Mouse (Mus musculus): ENCODE data around the gene Gm12184. TPM values are rescaled to one million over a fixed set of nuclear protein-coding genes. Genes with fewer than 3 reads are reported as not detected.
"Not testable (repeated sequence)": the region's sequence is repeated elsewhere in the genome, so short reads cannot be mapped to it uniquely, and the experiment has no call there.

Gene Gm12184
- polyA plus RNA-seq, 1 experiment: 9.7 TPM

DNA sequence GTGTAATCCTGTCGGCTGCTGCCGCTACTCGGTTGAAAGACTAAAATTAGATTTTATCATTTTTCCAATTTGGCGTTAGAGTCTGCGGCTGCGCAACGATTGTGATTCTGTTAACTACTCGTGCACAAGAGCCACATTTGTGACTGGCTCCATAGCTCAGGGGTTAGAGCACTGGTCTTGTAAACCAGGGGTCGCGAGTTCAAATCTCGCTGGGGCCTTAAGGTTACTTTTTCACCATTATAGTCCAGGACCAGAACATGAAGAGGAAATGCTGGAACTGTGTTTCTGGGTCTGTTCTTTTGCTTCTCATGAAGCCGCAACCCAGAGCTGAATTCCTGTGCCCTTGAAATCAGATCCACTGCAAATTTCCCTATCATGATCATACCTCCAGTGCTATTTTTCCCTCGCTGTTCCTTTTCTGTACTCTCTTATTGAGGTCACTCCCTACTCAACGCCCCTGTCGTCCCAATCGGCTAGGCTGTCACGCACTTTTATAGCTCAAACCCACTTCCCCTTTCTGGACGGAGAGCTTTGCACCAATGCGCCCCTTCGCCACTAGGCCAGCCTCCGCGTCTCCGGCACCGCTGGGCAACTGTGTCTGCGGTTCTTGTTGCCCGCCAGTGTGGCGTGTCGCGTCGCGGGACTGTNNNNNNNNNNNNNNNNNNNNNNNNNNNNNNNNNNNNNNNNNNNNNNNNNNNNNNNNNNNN is 27.2 kb upstream of the Gm12184 start:
- peak overlapping the region; percentile 90 for H3K27ac ChIP-seq (ENCODE audit: insufficient read depth, low read depth, low read length)
- WGBS: 6% methylated on average over 31 of the region's 31 CpGs
- peak; percentile 94 for DNase-seq
- peaks cover 7% of the 10 kb centered on the region; the same call in 1 of the 2 replicates for H3K4me1 ChIP-seq (ENCODE audit: control insufficient read depth, insufficient read depth, low read length)
- H3K4me3 ChIP-seq (ENCODE audit: insufficient read depth, low read depth, low read length): peak overlapping the region; percentile 70
- H3K27me3 ChIP-seq (replicated peaks; ENCODE audit: control insufficient read depth, insufficient read depth, low read length): no peaks in the 10 kb centered on the region
- H3K36me3 ChIP-seq (ENCODE audit: control insufficient read depth, insufficient read depth, low read length): no peaks in the 10 kb centered on the region
- TF ChIP-seq POLR2A (IDR thresholded peaks at IDR 0.05; ENCODE audit: low read depth, low read length) (peak; percentile 9), CTCF (conservative IDR thresholded peaks at IDR 0.05; ENCODE audit: insufficient read depth, insufficient read length, low read depth, low read length) (0 out of 2 replicates have a peak, but pooled peaks have one; percentile 0)

DNA sequence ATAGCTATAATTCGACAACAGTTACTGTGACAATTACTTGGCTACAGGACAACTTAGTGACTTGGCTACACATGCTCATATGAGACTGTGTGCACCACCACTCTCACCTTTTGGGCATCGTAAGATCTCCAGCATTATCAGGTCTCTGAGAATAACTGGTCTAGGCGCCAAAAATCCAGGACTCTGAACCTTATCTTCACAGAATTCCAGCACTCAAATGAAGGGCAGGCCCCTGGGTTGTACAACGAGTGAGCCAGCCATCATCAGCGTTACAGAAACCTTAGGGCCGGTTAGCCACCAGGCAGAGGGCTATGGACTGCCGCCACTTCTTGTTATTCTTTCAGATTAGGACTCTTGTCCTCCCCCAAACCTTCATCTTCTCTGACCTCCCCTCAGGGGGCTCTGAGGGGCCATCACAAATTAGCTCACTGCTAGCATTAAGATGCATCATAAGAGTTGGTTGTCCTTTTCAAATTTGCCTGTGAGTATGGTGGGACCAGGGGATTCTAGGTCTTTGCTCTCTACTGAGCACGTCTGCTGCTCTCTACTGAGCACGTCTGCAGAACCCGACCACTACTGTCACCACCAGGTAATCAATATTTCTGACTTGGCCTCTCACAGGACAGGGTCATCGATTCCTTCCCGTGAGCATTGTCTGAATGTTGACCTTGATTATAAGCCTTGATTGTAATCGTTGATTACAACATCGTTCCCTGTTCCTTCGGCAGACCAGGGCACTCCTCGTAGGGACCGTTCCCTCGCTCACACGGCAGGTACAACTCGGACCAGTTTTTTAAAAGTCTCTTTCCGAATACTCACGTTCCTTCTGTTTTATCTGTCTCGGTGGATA is 26.4 kb upstream of the Gm12184 start:
- peak; percentile 39 for DNase-seq
- 20% methylated on average over 23 of the region's 23 CpGs for WGBS
- Histone ChIP-seq H3K4me1 (ENCODE audit: control insufficient read depth, insufficient read depth, low read length) (peaks cover 7% of the 10 kb centered on the region; the same call in 1 of the 2 replicates), H3K27me3 (replicated peaks; ENCODE audit: control insufficient read depth, insufficient read depth, low read length) (no peaks in the 10 kb centered on the region), H3K27ac (ENCODE audit: insufficient read depth, low read depth, low read length) (peak overlapping the region; percentile 1; the same call in 1 of the 2 replicates), H3K36me3 (ENCODE audit: control insufficient read depth, insufficient read depth, low read length) (no peaks in the 10 kb centered on the region), H3K4me3 (ENCODE audit: insufficient read depth, low read depth, low read length) (peak overlapping the region; percentile 35)
- no peak for TF ChIP-seq CTCF (conservative IDR thresholded peaks at IDR 0.05; ENCODE audit: insufficient read depth, insufficient read length, low read depth, low read length)
- TF ChIP-seq POLR2A (IDR thresholded peaks at IDR 0.05; ENCODE audit: low read depth, low read length): no peak

DNA sequence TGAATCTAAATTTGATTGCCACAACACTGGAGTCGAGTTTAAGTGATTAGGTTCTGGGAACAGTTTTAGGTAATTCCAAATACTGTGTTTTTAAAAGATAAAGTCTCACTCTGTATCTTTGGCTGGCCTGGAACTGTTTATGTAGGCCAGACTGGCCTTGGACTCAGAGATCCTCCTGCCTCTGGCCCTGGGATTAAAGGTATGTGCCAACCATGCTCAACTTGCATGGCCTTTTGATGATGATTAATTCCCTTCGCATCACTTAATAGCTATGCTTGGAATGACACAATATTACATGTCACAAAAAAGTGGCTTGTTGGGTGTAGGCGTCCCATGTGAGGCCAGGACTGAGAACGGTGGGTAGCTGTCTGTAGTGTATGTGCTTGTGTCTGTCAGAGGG is 25.7 kb upstream of the Gm12184 start:
- TF ChIP-seq CTCF (conservative IDR thresholded peaks at IDR 0.05; ENCODE audit: insufficient read depth, insufficient read length, low read depth, low read length): no peak
- no peak for TF ChIP-seq POLR2A (IDR thresholded peaks at IDR 0.05; ENCODE audit: low read depth, low read length)
- Histone ChIP-seq H3K4me1 (ENCODE audit: control insufficient read depth, insufficient read depth, low read length) (peaks cover 7% of the 10 kb centered on the region; the same call in 1 of the 2 replicates), H3K4me3 (ENCODE audit: insufficient read depth, low read depth, low read length) (no peak overlapping the region), H3K27me3 (replicated peaks; ENCODE audit: control insufficient read depth, insufficient read depth, low read length) (no peaks in the 10 kb centered on the region), H3K27ac (ENCODE audit: insufficient read depth, low read depth, low read length) (no peak overlapping the region), H3K36me3 (ENCODE audit: control insufficient read depth, insufficient read depth, low read length) (no peaks in the 10 kb centered on the region)
- 72% methylated on average over 4 of the region's 4 CpGs for WGBS
- peak; percentile 24 for DNase-seq

DNA sequence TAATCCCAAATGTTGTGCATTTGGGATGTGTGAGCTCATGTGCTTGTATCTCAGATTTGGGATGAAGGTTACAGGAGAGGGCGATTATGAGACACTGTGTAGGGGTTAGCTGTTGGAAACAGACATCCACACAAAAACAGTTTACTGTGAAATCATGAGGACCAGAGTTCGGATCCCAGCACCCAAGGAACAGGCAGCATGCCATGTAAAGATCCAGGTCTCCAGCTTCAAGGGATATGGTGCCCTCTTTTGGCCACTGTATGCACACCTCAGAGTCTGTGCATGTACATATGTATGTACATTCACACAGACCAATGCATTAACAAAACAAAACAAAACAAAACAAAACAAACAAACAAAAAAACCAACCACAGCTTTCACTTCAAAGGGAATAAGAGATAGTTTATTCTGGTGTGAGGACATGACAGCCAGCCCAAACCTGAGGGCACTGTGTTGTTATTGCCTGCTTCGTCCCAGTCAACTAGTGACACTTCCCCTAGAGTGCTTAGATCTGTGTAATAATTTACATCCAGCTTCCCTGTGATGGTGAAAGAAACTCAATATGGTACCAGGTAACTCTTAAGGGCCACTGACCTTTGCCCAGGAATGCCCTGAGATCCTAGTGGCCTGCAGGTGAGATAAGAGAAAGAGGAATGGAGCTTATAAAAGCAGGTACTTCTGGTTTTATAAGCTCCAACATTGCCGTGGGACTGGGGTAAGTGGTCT is 25.0 kb upstream of the Gm12184 start:
- Histone ChIP-seq H3K4me3 (ENCODE audit: insufficient read depth, low read depth, low read length) (no peak overlapping the region), H3K27ac (ENCODE audit: insufficient read depth, low read depth, low read length) (no peak overlapping the region), H3K4me1 (ENCODE audit: control insufficient read depth, insufficient read depth, low read length) (peaks cover 7% of the 10 kb centered on the region; the same call in 1 of the 2 replicates), H3K27me3 (replicated peaks; ENCODE audit: control insufficient read depth, insufficient read depth, low read length) (no peaks in the 10 kb centered on the region), H3K36me3 (ENCODE audit: control insufficient read depth, insufficient read depth, low read length) (no peaks in the 10 kb centered on the region)
- WGBS: 83% methylated on average over 4 of the region's 4 CpGs
- peak; percentile 53 for DNase-seq
- peak; percentile 43 for TF ChIP-seq CTCF (conservative IDR thresholded peaks at IDR 0.05; ENCODE audit: insufficient read depth, insufficient read length, low read depth, low read length)
- TF ChIP-seq POLR2A (IDR thresholded peaks at IDR 0.05; ENCODE audit: low read depth, low read length): no peak

DNA sequence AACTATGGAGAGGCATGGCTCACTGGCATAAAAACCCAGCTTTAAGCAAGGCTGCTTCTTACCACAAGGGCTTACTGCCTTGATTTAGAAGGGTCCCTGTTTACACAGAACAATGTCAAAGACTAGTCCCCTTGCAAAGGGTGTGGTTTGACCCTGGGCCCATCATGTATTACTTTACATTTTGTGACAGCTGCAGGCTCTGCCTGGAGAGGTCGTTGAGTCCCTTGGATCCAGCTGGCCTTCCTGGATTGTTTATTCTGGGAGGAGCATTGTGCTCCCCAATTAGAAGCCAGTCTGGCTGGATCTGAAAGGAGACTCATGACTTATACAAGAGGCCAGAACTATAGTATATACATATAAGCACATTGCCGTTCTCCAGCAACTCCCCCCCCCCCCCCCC is 23.8 kb upstream of the Gm12184 start:
- WGBS: 53% methylated on average over 2 of the region's 2 CpGs
- TF ChIP-seq POLR2A (IDR thresholded peaks at IDR 0.05; ENCODE audit: low read depth, low read length): no peak
- no peak for TF ChIP-seq CTCF (conservative IDR thresholded peaks at IDR 0.05; ENCODE audit: insufficient read depth, insufficient read length, low read depth, low read length)
- peaks cover 10% of the 10 kb centered on the region for H3K4me1 ChIP-seq (ENCODE audit: control insufficient read depth, insufficient read depth, low read length)
- no peaks in the 10 kb centered on the region for H3K27me3 ChIP-seq (replicated peaks; ENCODE audit: control insufficient read depth, insufficient read depth, low read length)
- no peak overlapping the region for H3K4me3 ChIP-seq (ENCODE audit: insufficient read depth, low read depth, low read length)
- no peak for DNase-seq
- no peaks in the 10 kb centered on the region for H3K36me3 ChIP-seq (ENCODE audit: control insufficient read depth, insufficient read depth, low read length)
- no peak overlapping the region for H3K27ac ChIP-seq (ENCODE audit: insufficient read depth, low read depth, low read length)

DNA sequence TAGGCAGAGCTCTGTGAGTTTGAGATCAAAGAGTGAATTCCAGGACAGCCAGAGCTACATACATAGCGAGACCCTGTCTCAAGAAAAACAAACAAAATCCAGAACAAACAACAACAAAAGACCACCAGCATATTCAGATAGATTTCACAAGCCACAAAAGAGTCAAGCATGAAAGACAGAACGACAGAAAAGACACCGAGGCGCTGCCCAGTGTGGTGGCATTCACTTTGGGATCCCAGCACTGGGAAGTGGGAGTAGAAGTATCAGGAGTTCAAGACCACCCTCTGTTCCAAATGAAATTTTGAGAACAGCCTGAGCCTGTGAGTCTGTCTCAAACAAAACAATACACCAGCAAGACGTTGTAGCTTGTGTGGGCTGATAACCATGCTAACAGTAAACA is 20.4 kb upstream of the Gm12184 start:
- TF ChIP-seq CTCF (conservative IDR thresholded peaks at IDR 0.05; ENCODE audit: insufficient read depth, insufficient read length, low read depth, low read length) (no peak), POLR2A (IDR thresholded peaks at IDR 0.05; ENCODE audit: low read depth, low read length) (no peak)
- 78% methylated on average over 5 of the region's 5 CpGs for WGBS

DNA sequence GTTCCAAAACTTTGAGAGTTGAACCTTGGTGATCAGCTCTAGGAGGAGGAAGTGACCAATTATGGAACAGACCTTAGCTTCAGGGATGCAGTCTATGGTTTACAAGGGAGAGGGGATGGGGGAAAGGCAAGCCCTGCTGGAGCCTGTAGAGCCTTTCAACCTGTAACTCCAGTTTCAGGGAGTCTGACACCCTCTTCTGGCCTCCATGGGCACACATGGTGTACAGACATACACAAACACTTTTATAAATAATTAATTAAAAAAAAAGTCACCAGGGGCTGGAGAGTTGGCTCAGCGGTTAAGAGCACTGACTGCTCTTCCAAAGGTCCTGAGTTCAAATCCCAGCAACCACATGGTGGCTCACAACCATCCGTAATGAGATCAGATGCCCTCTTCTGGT is 19.9 kb upstream of the Gm12184 start:
- H3K36me3 ChIP-seq (ENCODE audit: control insufficient read depth, insufficient read depth, low read length); H3K4me3 ChIP-seq (ENCODE audit: insufficient read depth, low read depth, low read length); H3K27me3 ChIP-seq (replicated peaks; ENCODE audit: control insufficient read depth, insufficient read depth, low read length); H3K27ac ChIP-seq (ENCODE audit: insufficient read depth, low read depth, low read length): not testable (repeated sequence)
- peaks cover 26% of the 10 kb centered on the region for H3K4me1 ChIP-seq (ENCODE audit: control insufficient read depth, insufficient read depth, low read length)
- DNase-seq: peak; percentile 23
- WGBS: 60% methylated on average over 2 of the region's 2 CpGs

More for the DNA sequence above, 20.4 kb upstream of the Gm12184 start:
- no peak for DNase-seq
- Histone ChIP-seq H3K27ac (ENCODE audit: insufficient read depth, low read depth, low read length) (no peak overlapping the region), H3K4me1 (ENCODE audit: control insufficient read depth, insufficient read depth, low read length) (peaks cover 21% of the 10 kb centered on the region), H3K4me3 (ENCODE audit: insufficient read depth, low read depth, low read length) (no peak overlapping the region), H3K36me3 (ENCODE audit: control insufficient read depth, insufficient read depth, low read length) (no peaks in the 10 kb centered on the region), H3K27me3 (replicated peaks; ENCODE audit: control insufficient read depth, insufficient read depth, low read length) (no peaks in the 10 kb centered on the region)

All from kidney, adult 2 months (tissue).